Mouse (Mus musculus) lung, postnatal 0 days (tissue): ENCODE results near the gene Gpr152. TPM values are rescaled to one million over a fixed set of nuclear protein-coding genes. Genes with fewer than 3 reads are reported as not detected.

Source experiments
- ATAC-seq: fragments of 200-750 bp; cut with Nextera tagmentation; 2 replicates; pipeline ENCODE4 v1.8.0; 2017; ENCODE audit warnings: moderate library complexity
- DNase-seq: peaks from one replicate; pipeline ENCODE4 v3.0.0-alpha.2; 2016; ENCODE audit warnings: low spot score
- H3K27ac ChIP-seq: fragments of 300-500 bp; sonication (generic); 2 replicates; pipeline ENCODE4 v1.5.1; 2014; ENCODE audit warnings: antibody characterized with exemption, mild to moderate bottlenecking, low read length, mixed read lengths
- H3K27me3 ChIP-seq: fragments of 300-500 bp; sonication (generic); replicated peaks from 2 replicates; pipeline ENCODE4 v1.6.1; 2014; ENCODE audit warnings: low read length, mixed read lengths; ENCODE audit not compliant: insufficient read depth
- H3K36me3 ChIP-seq: fragments of 300-500 bp; sonication (generic); 2 replicates; pipeline ENCODE4 v1.6.1; 2014; ENCODE audit warnings: low read length, mixed read lengths; ENCODE audit not compliant: insufficient read depth
- H3K4me1 ChIP-seq: fragments of 300-500 bp; sonication (generic); 2 replicates; pipeline ENCODE4 v1.6.1; 2014; ENCODE audit warnings: antibody characterized with exemption, low read depth, low read length, mixed read lengths; ENCODE audit not compliant: insufficient read depth
- H3K4me2 ChIP-seq: fragments of 300-500 bp; sonication (generic); replicated peaks from 2 replicates; pipeline ENCODE4 v1.6.1; 2014; ENCODE audit warnings: low read depth, mild to moderate bottlenecking, low read length, moderate library complexity, mixed read lengths
- H3K4me3 ChIP-seq: fragments of 300-500 bp; sonication (generic); 2 replicates; pipeline ENCODE4 v1.5.1; 2014; ENCODE audit warnings: low read depth, low read length
- H3K9ac ChIP-seq: fragments of 300-500 bp; sonication (generic); replicated peaks from 2 replicates; pipeline ENCODE4 v1.6.1; 2014; ENCODE audit warnings: low read depth, mild to moderate bottlenecking
- H3K9me3 ChIP-seq: fragments of 300-500 bp; sonication (generic); 2 replicates; pipeline ENCODE4 v1.6.1; 2016; ENCODE audit warnings: low read length, mixed read lengths
- CTCF ChIP-seq: IDR thresholded peaks from 2 replicates; pipeline ENCODE4 v1.5.1; 2016; ENCODE audit warnings: antibody characterized with exemption, mild to moderate bottlenecking
- EP300 ChIP-seq: IDR thresholded peaks from 2 replicates; pipeline ENCODE4 v1.6.1; 2016; ENCODE audit warnings: antibody characterized with exemption, mild to moderate bottlenecking, control low read depth
- WGBS: fragments of 180-500 bp; shearing (Covaris S2); extraction: QIAGEN DNeasy Blood & Tissue Kit; methylation state at CpG from one replicate; pipeline ENCODE4 v1.1.7; 2014; 5-methylcytosine and 5-hydroxymethylcytosine counted together
- polyA plus RNA-seq: library from polyadenylated mRNA; unstranded; fragments of >200 nt; fragmentation: Nextera tagmentation; extraction: Ambion mirVana; gene quantifications from 2 replicates; pipeline ENCODE4 v1.2.1, GENCODE M21; 2015

Gene Gpr152
- polyA plus RNA-seq, 1 experiment from 2014 or later = not detected

- ATAC-seq = no peak
- H3K4me1 ChIP-seq = peaks cover 6% of the 10 kb centered on the region; the same call in 1 of the 2 replicates
- 60% methylated on average over 11 of the region's 11 CpGs for WGBS
- TF ChIP-seq CTCF (no peak), EP300 (no peak)
- no peak for DNase-seq
- no peak within 1 kb of the TSS for H3K9ac ChIP-seq
- H3K9me3 ChIP-seq = no peaks in the 10 kb centered on the region
- H3K27me3 ChIP-seq = no peaks in the 10 kb centered on the region
- H3K27ac ChIP-seq = no peak within 1 kb of the TSS
- no peak within 1 kb of the TSS for H3K4me2 ChIP-seq
- H3K4me3 ChIP-seq = no peak within 1 kb of the TSS
- H3K36me3 ChIP-seq = peaks cover 13% of the 10 kb centered on the region; the same call in 1 of the 2 replicates
Observed at GRCm38 (mm10) chr19:4153232-4153654, 13.7 kb downstream of the Gpr152 start, which contains the start of gene Ptprcap. Gene Ptprcap (plus strand): TSS chr19:4153604.

GRCm38 (mm10) chr19:4154437-4155222 lies 15.0 kb downstream of the Gpr152 start:
- Histone ChIP-seq H3K4me1 (no peaks in the 10 kb centered on the region), H3K4me3 (no peak overlapping the region), H3K36me3 (peaks cover 23% of the 10 kb centered on the region), H3K9ac (no peak overlapping the region), H3K4me2 (no peak overlapping the region), H3K27ac (0 out of 2 replicates have a peak overlapping the region, but pooled peaks have one; percentile 26), H3K27me3 (no peaks in the 10 kb centered on the region), H3K9me3 (no peaks in the 10 kb centered on the region)
- ATAC-seq = no peak
- WGBS = 67% methylated on average over 13 of the region's 13 CpGs
- TF ChIP-seq CTCF = no peak
- no peak for TF ChIP-seq EP300
- no peak for DNase-seq

- TF ChIP-seq CTCF (no peak), EP300 (no peak)
- H3K4me1 ChIP-seq = no peaks in the 10 kb centered on the region
- no peak for ATAC-seq
- H3K9me3 ChIP-seq = no peaks in the 10 kb centered on the region
- no peak overlapping the region for H3K4me2 ChIP-seq
- no peak for DNase-seq
- 74% methylated on average over 6 of the region's 6 CpGs for WGBS
- H3K27ac ChIP-seq = no peak overlapping the region
- H3K9ac ChIP-seq = no peak overlapping the region
- H3K27me3 ChIP-seq = no peaks in the 10 kb centered on the region
- no peak overlapping the region for H3K4me3 ChIP-seq
- H3K36me3 ChIP-seq = peaks cover 25% of the 10 kb centered on the region
Observed at GRCm38 (mm10) chr19:4155223-4156072, 15.9 kb downstream of the Gpr152 start.

- H3K4me1 ChIP-seq = no peaks in the 10 kb centered on the region
- H3K4me2 ChIP-seq = no peak overlapping the region
- no peak overlapping the region for H3K9ac ChIP-seq
- H3K36me3 ChIP-seq = peaks cover 29% of the 10 kb centered on the region; the same call in 1 of the 2 replicates
- no peak for TF ChIP-seq CTCF
- no peak for TF ChIP-seq EP300
- H3K4me3 ChIP-seq = no peak overlapping the region
- no peaks in the 10 kb centered on the region for H3K27me3 ChIP-seq
- 79% methylated on average over 18 of the region's 20 CpGs for WGBS
- ATAC-seq = no peak
- H3K9me3 ChIP-seq = no peaks in the 10 kb centered on the region
- DNase-seq = no peak
- no peak overlapping the region for H3K27ac ChIP-seq
Observed at GRCm38 (mm10) chr19:4156073-4156579, 16.5 kb downstream of the Gpr152 start.

GRCm38 (mm10) chr19:4156771-4157170 lies 17.2 kb downstream of the Gpr152 start:
- DNase-seq = no peak
- 90% methylated on average over 12 of the region's 12 CpGs for WGBS
- H3K4me3 ChIP-seq = no peak overlapping the region
- H3K27ac ChIP-seq = no peak overlapping the region
- no peaks in the 10 kb centered on the region for H3K4me1 ChIP-seq
- H3K9ac ChIP-seq = no peak overlapping the region
- no peaks in the 10 kb centered on the region for H3K9me3 ChIP-seq
- TF ChIP-seq EP300 (no peak), CTCF (no peak)
- no peaks in the 10 kb centered on the region for H3K27me3 ChIP-seq
- no peak overlapping the region for H3K4me2 ChIP-seq
- ATAC-seq = no peak
- H3K36me3 ChIP-seq = peaks cover 30% of the 10 kb centered on the region; the same call in 1 of the 2 replicates

GRCm38 (mm10) chr19:4159049-4159448 lies 19.5 kb downstream of the Gpr152 start:
- H3K4me2 ChIP-seq = no peak overlapping the region
- peaks cover 27% of the 10 kb centered on the region; the same call in 1 of the 2 replicates for H3K36me3 ChIP-seq
- no peak for ATAC-seq
- no peak for DNase-seq
- no peaks in the 10 kb centered on the region for H3K27me3 ChIP-seq
- H3K27ac ChIP-seq = no peak overlapping the region
- no peaks in the 10 kb centered on the region for H3K4me1 ChIP-seq
- no peak overlapping the region for H3K4me3 ChIP-seq
- TF ChIP-seq EP300 (no peak), CTCF (no peak)
- no peak overlapping the region for H3K9ac ChIP-seq
- 94% methylated on average over 8 of the region's 8 CpGs for WGBS
- no peaks in the 10 kb centered on the region for H3K9me3 ChIP-seq
